Mouse (Mus musculus): Measurements from ENCODE around the gene Cinp.

GRCm38 (mm10) chr12:110843194-110844048 lies 45.5 kb downstream of the Cinp start:
- TF ChIP-seq TAL1 (IDR thresholded peaks at IDR 0.05; ENCODE audit: low read length) = no peak
- no peak for TF ChIP-seq GATA1 (IDR thresholded peaks at IDR 0.05; ENCODE audit: low read length)
